ENCODE assay signal across 16 mouse cellular contexts in the genomic region with DNA sequence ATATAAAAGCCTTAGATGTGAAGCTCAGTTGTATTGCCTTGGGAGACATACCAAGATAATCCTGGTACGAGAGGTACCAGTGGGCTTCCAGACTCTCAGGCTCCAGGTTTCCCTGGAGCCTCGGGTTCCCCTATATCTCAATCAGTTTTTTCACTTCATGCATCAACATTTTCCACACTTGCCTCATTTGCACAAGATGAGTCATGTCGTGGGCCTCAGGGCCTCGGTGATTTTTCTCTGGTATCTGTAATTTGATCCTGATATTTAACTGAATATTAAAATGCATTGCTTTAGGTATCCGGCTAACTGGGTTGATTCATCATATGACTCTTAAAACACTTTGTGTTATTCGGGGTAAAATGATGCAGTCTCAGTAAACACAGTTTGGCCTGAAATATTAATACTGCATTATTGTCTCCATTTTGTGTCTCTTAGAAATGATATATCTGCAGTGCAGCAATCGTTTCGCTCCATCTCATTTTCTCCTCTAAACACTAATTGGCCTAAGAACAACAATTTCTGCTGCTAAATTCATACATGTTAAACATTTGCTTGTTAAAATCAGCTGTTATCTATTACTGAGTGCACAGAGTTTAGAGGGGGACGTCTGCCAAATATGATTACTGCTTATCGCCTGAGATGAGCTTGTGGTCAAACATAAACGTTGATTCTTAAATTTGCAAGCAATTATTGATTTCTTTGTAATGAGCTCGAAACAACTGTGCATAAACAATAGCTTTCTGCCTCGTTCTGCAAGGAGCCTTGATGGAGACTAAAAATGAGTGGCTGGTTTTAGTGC. TPM values are rescaled to one million over a fixed set of nuclear protein-coding genes. Genes with fewer than 3 reads are reported as not detected.
A peak's percentile ranks its signal among the peaks of the same experiment; 100 is the strongest.
DNase-seq lines count a peak whose midpoint lies in the region; ATAC-seq lines count a peak whose summit lies in the region.
"Had no signal": no experiment of that assay in that cellular context is flagged by ENCODE, and none has a peak within 500 bp of the region (broad histone marks: within the 10 kb centered on the region; RNA-seq: fewer than 3 reads in every experiment).

No protein-coding gene starts in this region.

- no peak overlapping the region for H3K4me2 ChIP-seq in forebrain, embryonic 12.5 days
- H3K4me2 ChIP-seq in kidney, embryonic 15.5 days, result no peak overlapping the region
- H3K4me2 ChIP-seq in embryonic facial prominence, embryonic 13.5 days, result no peak overlapping the region
- H3K4me2 ChIP-seq in limb, embryonic 15.5 days, result no peak overlapping the region

- WGBS in forebrain, embryonic 12.5 days, result 72% methylated on average over 13 of the region's 13 CpGs
- 85% methylated on average over 13 of the region's 13 CpGs for WGBS in forebrain, embryonic 10.5 days
- WGBS in kidney, embryonic 15.5 days, result 70% methylated on average over 13 of the region's 13 CpGs
- 32% methylated on average over 13 of the region's 13 CpGs for WGBS in embryonic facial prominence, embryonic 13.5 days
- 51% methylated on average over 13 of the region's 13 CpGs for WGBS in limb, embryonic 15.5 days

- no peaks in the 10 kb centered on the region for H3K9me3 ChIP-seq in forebrain, embryonic 12.5 days
- no peaks in the 10 kb centered on the region for H3K9me3 ChIP-seq in forebrain, embryonic 10.5 days
- H3K9me3 ChIP-seq in kidney, embryonic 15.5 days (replicated peaks), result no peaks in the 10 kb centered on the region
- no peaks in the 10 kb centered on the region for H3K9me3 ChIP-seq in embryonic facial prominence, embryonic 13.5 days
- no peaks in the 10 kb centered on the region for H3K9me3 ChIP-seq in limb, embryonic 15.5 days

- ATAC-seq in forebrain, embryonic 12.5 days (ENCODE audit: low FRiP score), result no peak
- ATAC-seq in kidney, embryonic 15.5 days (replicated peaks; ENCODE audit: low FRiP score), result no peak
- ATAC-seq in embryonic facial prominence, embryonic 13.5 days (ENCODE audit: insufficient number of reproducible peaks, insufficient read depth, low FRiP score, low TSS enrichment, low read depth), result no peak
- no peak for ATAC-seq in limb, embryonic 15.5 days (ENCODE audit: insufficient number of reproducible peaks, low FRiP score, low TSS enrichment, low read depth)
- no peak for ATAC-seq in CD4-positive, CD25-positive, alpha-beta regulatory T cell, adult 4 months

- H3K4me3 ChIP-seq in forebrain, embryonic 12.5 days (replicated peaks), result no peak overlapping the region
- H3K4me3 ChIP-seq in forebrain, embryonic 10.5 days, result no peak overlapping the region
- H3K4me3 ChIP-seq in kidney, embryonic 15.5 days (replicated peaks), result no peak overlapping the region
- H3K4me3 ChIP-seq in embryonic facial prominence, embryonic 13.5 days, result no peak overlapping the region
- no peak overlapping the region for H3K4me3 ChIP-seq in limb, embryonic 15.5 days
- H3K4me3 ChIP-seq: erythroblast, embryonic 14.5 days had no signal

- H3K4me1 ChIP-seq in forebrain, embryonic 12.5 days, result peaks cover 13% of the 10 kb centered on the region
- peaks cover 41% of the 10 kb centered on the region for H3K4me1 ChIP-seq in forebrain, embryonic 10.5 days
- H3K4me1 ChIP-seq in kidney, embryonic 15.5 days, result peaks cover 28% of the 10 kb centered on the region
- peaks cover 45% of the 10 kb centered on the region for H3K4me1 ChIP-seq in embryonic facial prominence, embryonic 13.5 days
- peaks cover 35% of the 10 kb centered on the region for H3K4me1 ChIP-seq in limb, embryonic 15.5 days

- DNase-seq in forebrain, embryonic 10.5 days (ENCODE audit: extremely low spot score, low spot score), result no peak
- DNase-seq in kidney, postnatal 14 days, result no peak
- no peak for DNase-seq in ovary, postnatal 14 days (ENCODE audit: low spot score)
- DNase-seq: adrenal gland, postnatal 25 days; gastrocnemius, postnatal 10 days; kidney, adult 2 months; layer of hippocampus, postnatal 36 days; lung, adult 2 months; right cerebral cortex, adult 18-20 months; thymus, postnatal 4 days had no signal

- H3K27ac ChIP-seq in forebrain, embryonic 12.5 days, result peak overlapping the region; percentile 51; the same call in 1 of the 2 replicates
- H3K27ac ChIP-seq in forebrain, embryonic 10.5 days, result no peak overlapping the region
- peak overlapping the region; percentile 29; the same call in 1 of the 2 replicates for H3K27ac ChIP-seq in kidney, embryonic 15.5 days
- H3K27ac ChIP-seq in embryonic facial prominence, embryonic 13.5 days, result peak overlapping the region; percentile 87
- H3K27ac ChIP-seq in limb, embryonic 15.5 days, result peak overlapping the region; percentile 84

- no peaks in the 10 kb centered on the region for H3K27me3 ChIP-seq in forebrain, embryonic 12.5 days
- H3K27me3 ChIP-seq in forebrain, embryonic 10.5 days (ENCODE audit: poor library complexity, severe bottlenecking), result 0 out of 2 replicates have a peak, but pooled peaks cover 14% of the 10 kb centered on the region
- no peaks in the 10 kb centered on the region for H3K27me3 ChIP-seq in kidney, embryonic 15.5 days
- no peaks in the 10 kb centered on the region for H3K27me3 ChIP-seq in embryonic facial prominence, embryonic 13.5 days
- H3K27me3 ChIP-seq in limb, embryonic 15.5 days, result no peaks in the 10 kb centered on the region

- H3K9ac ChIP-seq in forebrain, embryonic 12.5 days, result no peak overlapping the region
- H3K9ac ChIP-seq in kidney, embryonic 15.5 days, result no peak overlapping the region
- no peak overlapping the region for H3K9ac ChIP-seq in embryonic facial prominence, embryonic 13.5 days
- H3K9ac ChIP-seq in limb, embryonic 15.5 days, result no peak overlapping the region

- H3K36me3 ChIP-seq in forebrain, embryonic 12.5 days (replicated peaks), result no peaks in the 10 kb centered on the region
- H3K36me3 ChIP-seq in forebrain, embryonic 10.5 days (replicated peaks), result no peaks in the 10 kb centered on the region
- no peaks in the 10 kb centered on the region for H3K36me3 ChIP-seq in kidney, embryonic 15.5 days
- no peaks in the 10 kb centered on the region for H3K36me3 ChIP-seq in embryonic facial prominence, embryonic 13.5 days
- no peaks in the 10 kb centered on the region for H3K36me3 ChIP-seq in limb, embryonic 15.5 days

RNA-seq across cellular contexts. Expression of gene Fignl1, which starts 41.0 kb away (rescaled TPM):
- polyA plus RNA-seq in forebrain, embryonic 12.5 days (2016; fragmentation: Nextera tagmentation; extraction: Ambion mirVana), result 76.3 and 80.5 TPM in 2 replicates
- polyA plus RNA-seq in forebrain, embryonic 10.5 days (2016; fragmentation: Nextera tagmentation; extraction: Ambion mirVana), result 101 and 114 TPM in 2 replicates
- 66.0 and 70.0 TPM in 2 replicates for polyA plus RNA-seq in kidney, embryonic 15.5 days (2015; fragmentation: Nextera tagmentation; extraction: Ambion mirVana)
- 53.7 and 59.4 TPM in 2 replicates for polyA plus RNA-seq in embryonic facial prominence, embryonic 13.5 days (2015; fragmentation: Nextera tagmentation; extraction: Ambion mirVana)
- 41.8 and 43.2 TPM in 2 replicates for polyA plus RNA-seq in limb, embryonic 15.5 days (2015; fragmentation: Nextera tagmentation; extraction: Ambion mirVana)
- polyA plus RNA-seq in CD4-positive, CD25-positive, alpha-beta regulatory T cell, adult 4 months (2017; shearing (Covaris generic)), result 10 to 100 TPM in 1 of 2 experiments, 1 to 10 TPM in 1; 8.3 to 13.4 TPM

RNA-seq across cellular contexts. Expression of gene Ddc, which starts 48.2 kb away (rescaled TPM):
- polyA plus RNA-seq in forebrain, embryonic 12.5 days (2016; fragmentation: Nextera tagmentation; extraction: Ambion mirVana), result 7.3 and 7.7 TPM in 2 replicates
- polyA plus RNA-seq in forebrain, embryonic 10.5 days (2016; fragmentation: Nextera tagmentation; extraction: Ambion mirVana), result 5.1 and 6.0 TPM in 2 replicates
- polyA plus RNA-seq in kidney, embryonic 15.5 days (2015; fragmentation: Nextera tagmentation; extraction: Ambion mirVana), result 14.3 and 15.4 TPM in 2 replicates
- polyA plus RNA-seq in embryonic facial prominence, embryonic 13.5 days (2015; fragmentation: Nextera tagmentation; extraction: Ambion mirVana), result 5.3 and 5.8 TPM in 2 replicates
- polyA plus RNA-seq in limb, embryonic 15.5 days (2015; fragmentation: Nextera tagmentation; extraction: Ambion mirVana), result 17.6 and 35.9 TPM in 2 replicates
- 1 to 10 TPM; 5.1 to 5.2 TPM for polyA plus RNA-seq in CD4-positive, CD25-positive, alpha-beta regulatory T cell, adult 4 months (2017; shearing (Covaris generic))
